Mouse (Mus musculus): ENCODE measurements around the gene 4930415O20Rik.

DNA sequence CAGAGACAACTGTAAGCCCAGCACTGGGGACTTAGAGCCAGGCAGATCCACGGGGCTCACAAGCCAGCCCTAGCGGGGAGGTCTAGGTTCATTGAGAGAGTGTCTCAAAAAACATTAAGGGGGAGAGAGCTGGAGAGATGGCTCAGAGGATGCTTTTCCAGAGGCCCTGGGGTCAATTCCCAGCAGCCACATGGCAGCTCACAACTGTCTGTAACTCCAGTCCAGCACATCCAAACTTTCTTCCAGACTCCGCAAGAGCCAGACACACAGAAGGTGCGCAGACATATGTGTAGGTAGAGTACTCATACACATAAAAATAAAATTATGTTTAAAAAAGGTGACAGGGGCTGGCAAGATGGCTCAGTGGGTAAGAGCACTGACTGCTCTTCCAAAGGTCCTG is 2.5 kb downstream of the 4930415O20Rik start:
- TF ChIP-seq CTCF (IDR thresholded peaks at IDR 0.05; ENCODE audit: control insufficient read depth, insufficient read depth, insufficient replicate concordance, low read depth, low read length) (no peak), POLR2A (IDR thresholded peaks at IDR 0.05; ENCODE audit: control insufficient read depth, low read depth, low read length) (no peak)
